Mouse (Mus musculus): Measurements from ENCODE around the gene Pcnx3.

Pcnx3 gene

GRCm38 (mm10) chr19:5688200-5689087, at the start of gene Pcnx3, which contains the start of gene Map3k11:
Gene Pcnx3 (minus strand): TSS chr19:5688908.
Gene Map3k11 (plus strand): TSS chr19:5688742.
- DNase-seq (ENCODE audit: low spot score in 2 of 2), result peak; percentile 96

- DNase-seq (ENCODE audit: low spot score in 2 of 2), result no peak
Observed at GRCm38 (mm10) chr19:5734325-5734724, 45.6 kb upstream of the Pcnx3 start.

- DNase-seq (ENCODE audit: low spot score in 2 of 2), result peak; percentile 76 to 80
Observed at GRCm38 (mm10) chr19:5731264-5731978, 42.7 kb upstream of the Pcnx3 start.

GRCm38 (mm10) chr19:5730314-5731186, 41.8 kb upstream of the Pcnx3 start:
- peak; percentile 22 to 38 for DNase-seq (ENCODE audit: low spot score in 2 of 2)

GRCm38 (mm10) chr19:5729444-5729815, 40.7 kb upstream of the Pcnx3 start, which contains the start of gene Fam89b:
Gene Fam89b (minus strand): TSS chr19:5729653.
- DNase-seq (ENCODE audit: low spot score in 2 of 2), result peak; percentile 75 to 79

- DNase-seq (ENCODE audit: low spot score in 2 of 2), result peak; percentile 29 to 49
Observed at GRCm38 (mm10) chr19:5728631-5729443, 40.1 kb upstream of the Pcnx3 start.

- DNase-seq (ENCODE audit: low spot score in 2 of 2), result peak; percentile 73 to 92
Observed at GRCm38 (mm10) chr19:5727701-5728100, 39.0 kb upstream of the Pcnx3 start.

- no peak for DNase-seq (ENCODE audit: low spot score in 2 of 2)
Observed at GRCm38 (mm10) chr19:5726961-5727578, 38.4 kb upstream of the Pcnx3 start.

- peak; percentile 48 to 77 for DNase-seq (ENCODE audit: low spot score in 2 of 2)
Observed at GRCm38 (mm10) chr19:5725767-5726515, 37.2 kb upstream of the Pcnx3 start, which contains the start of gene Ehbp1l1. Gene Ehbp1l1 (minus strand): TSS chr19:5726317.

GRCm38 (mm10) chr19:5725029-5725707, 36.5 kb upstream of the Pcnx3 start:
- no peak for DNase-seq (ENCODE audit: low spot score in 2 of 2)

GRCm38 (mm10) chr19:5724549-5724941, 35.8 kb upstream of the Pcnx3 start:
- DNase-seq (ENCODE audit: low spot score in 2 of 2), result no peak

GRCm38 (mm10) chr19:5723934-5724548, 35.3 kb upstream of the Pcnx3 start:
- no peak for DNase-seq (ENCODE audit: low spot score in 2 of 2)

- no peak for DNase-seq (ENCODE audit: low spot score in 2 of 2)
Observed at GRCm38 (mm10) chr19:5722848-5723425, 34.2 kb upstream of the Pcnx3 start.

- DNase-seq (ENCODE audit: low spot score in 2 of 2), result no peak
Observed at GRCm38 (mm10) chr19:5721233-5721632, 32.5 kb upstream of the Pcnx3 start.

- no peak for DNase-seq (ENCODE audit: low spot score in 2 of 2)
Observed at GRCm38 (mm10) chr19:5716955-5717354, 28.2 kb upstream of the Pcnx3 start.

GRCm38 (mm10) chr19:5715793-5716688, 27.3 kb upstream of the Pcnx3 start:
- no peak for DNase-seq (ENCODE audit: low spot score in 2 of 2)

GRCm38 (mm10) chr19:5713730-5714129, 25.0 kb upstream of the Pcnx3 start:
- no peak for DNase-seq (ENCODE audit: low spot score in 2 of 2)
